Mouse (Mus musculus) kidney, postnatal 36 days (tissue): ENCODE data around the gene Odf2l.
A peak's percentile ranks its signal among the peaks of the same experiment; 100 is the strongest.

ENCODE experiments used
- DNase-seq, 2 experiments: peaks; one replicate each; pipeline ENCODE4 v3.0.0; 2021 to 2022; ENCODE audit warnings: mixed read lengths in 2 of 2

Gene Odf2l

DNA sequence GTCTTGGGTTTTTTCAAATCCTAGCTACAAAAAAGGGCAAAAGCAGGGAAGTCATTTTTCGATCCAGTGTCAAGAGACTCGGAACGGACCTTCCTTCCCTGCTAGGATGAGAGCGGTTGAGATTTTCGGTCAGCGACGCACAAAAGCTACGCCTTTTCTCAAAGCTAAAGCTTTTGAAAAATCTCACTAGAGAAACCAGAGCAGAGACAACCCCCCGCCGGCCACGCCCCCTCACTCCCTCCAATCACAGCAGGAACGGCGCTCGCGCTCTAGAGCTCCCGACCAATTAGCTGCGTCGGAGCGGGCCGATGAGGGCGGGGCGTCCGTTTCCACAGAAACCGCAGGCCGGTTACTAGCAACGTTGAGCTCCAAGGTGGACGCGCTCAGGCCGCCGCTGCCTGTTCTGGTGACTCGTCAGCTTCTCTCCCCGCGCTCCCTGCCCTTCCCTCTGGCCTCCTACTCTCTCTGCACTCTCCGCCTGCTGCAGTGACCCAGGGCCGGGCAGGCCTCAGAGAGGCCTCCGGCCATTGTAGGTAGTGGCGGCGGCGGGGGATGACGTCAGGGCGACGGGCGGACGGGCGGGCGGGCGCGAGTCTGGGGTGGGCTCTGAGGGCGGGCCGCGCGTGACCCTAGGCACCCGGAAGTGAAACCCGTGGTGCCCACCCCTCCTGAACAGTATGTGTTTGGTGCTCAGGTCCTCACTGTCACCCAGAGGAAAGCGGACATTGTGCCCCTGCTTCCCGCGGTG lies at the start of gene Odf2l:
Odf2l (plus strand) TSS at position 335 of the 748 bp plus-strand sequence.
- peak; percentile 98 to 99 for DNase-seq

DNA sequence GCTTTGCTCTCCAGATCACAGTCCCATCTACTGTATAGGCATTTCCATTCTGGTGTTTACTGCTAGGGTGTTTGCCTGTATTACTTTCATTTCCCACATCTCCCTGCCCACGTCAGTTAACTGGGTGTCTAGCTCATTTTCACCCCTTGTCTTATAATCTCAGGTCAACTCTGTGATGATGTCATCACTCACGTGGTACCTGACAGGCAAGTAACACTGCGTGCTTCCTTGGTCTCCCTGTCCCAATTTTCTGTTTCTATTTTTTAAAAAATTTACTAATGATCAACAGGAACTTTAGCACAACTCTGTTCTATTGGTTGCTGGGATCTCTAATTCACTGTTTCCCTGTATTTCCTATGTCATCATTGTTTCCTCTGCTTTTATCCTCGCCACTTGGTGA lies 49.4 kb upstream of the Odf2l start:
- no peak for DNase-seq

DNA sequence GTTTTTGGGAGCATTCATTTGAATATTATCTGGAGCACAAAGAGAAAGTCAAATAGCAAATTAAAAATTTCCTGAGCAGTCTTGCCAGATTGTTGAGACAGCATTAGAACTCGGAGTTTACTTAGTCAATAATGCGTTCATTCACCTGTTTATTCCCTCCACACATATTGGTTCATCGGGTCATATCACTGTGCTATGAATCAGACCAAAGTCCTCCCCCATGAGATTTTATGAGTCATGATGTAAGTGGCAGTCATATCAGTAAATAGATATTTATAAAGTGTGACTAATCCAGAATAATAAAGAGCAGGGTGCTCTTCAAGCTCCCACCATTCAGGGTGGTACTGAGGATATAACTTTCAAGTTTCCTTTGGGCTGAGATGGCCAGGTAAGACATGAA lies 46.0 kb upstream of the Odf2l start:
- DNase-seq, result no peak

DNA sequence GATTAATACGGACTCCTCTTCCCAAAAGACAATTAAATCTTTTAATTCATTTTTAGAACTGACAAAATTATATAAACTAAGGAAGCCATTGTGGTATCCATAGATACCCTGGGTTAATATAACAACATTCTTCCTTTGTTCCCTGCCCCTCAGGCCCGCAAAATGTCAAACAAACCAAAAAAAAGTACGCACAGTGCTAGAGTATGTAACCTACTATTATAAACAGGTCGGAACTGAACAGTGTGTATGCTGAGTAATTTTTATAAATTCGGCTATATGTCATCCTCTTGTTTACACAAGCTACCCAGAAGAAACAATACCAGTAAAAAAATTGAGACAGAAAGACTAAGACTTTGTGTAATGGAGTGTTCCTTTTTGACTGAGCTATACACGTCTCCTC lies 40.0 kb upstream of the Odf2l start:
- DNase-seq, result no peak

DNA sequence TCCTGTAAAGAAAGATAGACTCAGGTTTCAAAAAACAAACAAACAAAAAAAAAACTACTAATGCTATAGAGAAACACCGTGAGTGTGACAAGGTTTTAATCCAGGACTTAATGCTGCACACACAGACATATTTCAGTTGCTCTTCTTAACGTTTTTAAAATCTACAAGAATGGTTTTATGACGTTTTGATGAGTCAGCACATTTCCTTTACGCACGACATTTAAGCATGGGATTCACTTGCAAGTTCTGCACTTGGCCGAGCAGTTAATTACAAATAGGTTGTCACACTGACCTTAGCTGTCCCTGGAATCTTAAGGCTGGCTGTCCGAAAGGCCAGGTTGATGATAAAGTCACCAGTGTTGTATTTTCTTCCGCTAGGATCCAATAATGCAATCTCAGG lies 37.5 kb upstream of the Odf2l start:
- no peak for DNase-seq

DNA sequence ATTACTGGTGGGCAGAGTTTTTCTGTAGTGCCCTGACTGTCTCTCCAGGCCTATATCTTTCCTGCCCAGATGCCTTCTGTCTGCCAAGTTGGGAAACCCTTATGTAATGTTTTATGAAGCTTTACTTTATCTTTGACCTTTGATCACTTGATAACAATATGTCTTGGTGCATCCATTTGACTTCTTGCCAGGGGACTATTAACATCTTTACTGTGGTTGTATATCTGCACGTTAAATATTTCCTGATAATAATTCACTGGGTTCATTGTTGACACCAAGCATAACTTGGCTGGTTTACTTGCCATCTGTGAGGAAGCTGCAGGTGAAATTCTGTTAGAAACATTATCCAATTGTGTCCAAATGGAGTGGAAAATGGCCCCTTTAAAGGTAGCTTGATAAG lies 35.3 kb upstream of the Odf2l start:
- no peak for DNase-seq

DNA sequence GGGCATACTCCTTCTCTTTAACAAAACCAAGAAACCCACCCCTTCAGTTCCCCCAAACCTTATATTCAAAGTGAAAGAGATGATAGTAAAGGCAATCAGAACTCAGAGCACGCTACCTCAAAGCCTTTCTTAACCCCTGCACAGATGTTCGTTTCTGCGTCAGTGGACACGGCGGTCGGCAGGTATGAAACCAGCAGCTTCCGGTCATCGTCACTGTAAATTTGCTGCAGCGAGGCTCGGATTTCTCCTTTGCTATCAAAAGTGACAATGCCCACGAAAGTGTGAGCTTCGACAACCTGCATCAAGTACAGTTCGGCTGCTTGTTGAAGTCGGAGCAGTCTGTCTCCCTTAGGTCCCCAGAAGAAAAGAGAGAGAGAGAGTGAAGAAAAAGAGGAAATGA lies 32.2 kb upstream of the Odf2l start:
- no peak for DNase-seq

DNA sequence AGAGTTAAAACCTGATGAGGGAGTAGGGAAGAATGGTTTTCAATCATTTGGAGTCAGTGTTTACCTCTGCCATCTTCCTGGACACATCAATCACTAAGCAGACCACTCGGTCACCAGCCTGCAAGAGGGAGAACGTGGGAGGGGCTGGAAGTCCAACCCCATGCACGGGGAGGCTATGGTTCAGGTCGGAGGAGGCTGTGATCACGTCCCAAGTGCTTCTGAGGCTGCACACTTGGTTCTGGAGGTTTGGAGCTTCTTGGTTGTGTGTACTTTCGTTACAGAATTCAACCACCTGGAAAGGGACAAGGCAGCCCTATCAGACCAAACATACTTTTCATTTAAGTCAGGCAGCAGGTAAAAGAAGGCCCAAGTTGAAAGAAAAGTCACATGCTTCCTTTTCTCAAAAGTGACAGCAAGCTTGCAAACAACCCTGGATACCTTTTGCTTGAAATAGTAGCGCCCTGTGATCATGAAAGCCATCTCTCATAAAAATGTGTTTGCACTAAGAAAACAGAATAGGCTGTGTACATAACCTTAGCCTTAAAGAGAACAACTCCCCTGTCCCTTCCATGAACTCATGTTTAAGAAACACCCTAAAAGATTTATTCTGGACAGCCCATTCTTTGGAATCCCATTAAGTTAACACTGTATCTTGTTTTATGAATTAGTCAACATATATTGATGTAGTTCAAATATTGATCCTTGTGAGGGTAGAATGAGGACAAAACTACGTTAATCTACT lies 30.4 kb upstream of the Odf2l start:
- DNase-seq, result no peak

DNA sequence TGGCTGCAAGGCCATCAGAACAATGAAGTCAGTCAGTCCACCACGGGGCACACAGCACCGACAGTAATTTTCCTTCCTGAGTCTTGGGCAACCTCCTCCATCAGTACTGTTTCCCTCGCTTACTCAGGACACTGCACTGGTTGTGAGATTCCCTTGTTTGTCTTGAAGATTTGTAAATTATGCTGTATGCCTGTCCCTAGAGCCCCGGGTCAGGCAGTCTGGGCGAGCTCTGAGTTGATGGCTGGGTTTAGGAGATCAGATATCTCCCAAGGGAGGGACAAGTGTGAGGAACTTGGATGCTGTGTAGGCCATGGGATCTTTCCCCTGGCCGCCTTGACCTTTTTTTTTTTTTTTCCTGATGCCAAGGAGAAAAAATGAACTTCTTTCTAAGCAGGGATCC lies 19.1 kb upstream of the Odf2l start, which contains the start of gene Clca2:
Clca2 (minus strand) TSS at position 153 of the 400 bp plus-strand sequence.
- no peak for DNase-seq

DNA sequence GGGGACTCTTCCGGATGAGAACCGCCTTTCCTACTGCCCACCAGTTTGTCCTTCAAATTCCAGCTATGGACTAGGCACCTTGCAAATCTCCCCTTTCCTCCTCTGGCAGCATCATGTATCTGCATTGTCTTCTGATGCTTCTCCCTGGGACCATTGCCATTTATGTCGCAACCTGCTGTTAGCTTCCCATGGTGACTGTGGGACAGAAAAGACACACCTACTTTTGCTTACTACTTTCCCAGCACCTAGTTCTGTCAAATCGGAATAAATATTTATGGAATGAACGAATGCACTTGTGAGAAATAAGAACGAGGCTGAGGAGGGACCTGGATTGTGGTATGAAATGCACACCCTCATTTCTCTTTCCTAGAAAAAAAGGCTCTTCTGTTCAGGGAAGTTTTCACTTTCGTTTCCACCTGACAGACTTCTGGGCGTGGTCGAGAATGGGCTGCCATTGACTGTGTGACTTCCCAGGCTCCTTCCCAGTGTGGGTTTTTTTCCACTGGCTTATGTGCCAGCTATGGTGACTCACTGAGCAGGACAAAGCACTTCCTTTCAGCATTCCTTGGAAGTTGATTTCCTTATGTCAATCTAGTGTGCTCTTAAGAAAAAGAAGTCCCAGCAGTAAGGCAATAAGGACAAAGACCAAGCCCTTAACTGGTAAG lies 16.4 kb upstream of the Odf2l start:
- DNase-seq, result peak; percentile 71 to 80

DNA sequence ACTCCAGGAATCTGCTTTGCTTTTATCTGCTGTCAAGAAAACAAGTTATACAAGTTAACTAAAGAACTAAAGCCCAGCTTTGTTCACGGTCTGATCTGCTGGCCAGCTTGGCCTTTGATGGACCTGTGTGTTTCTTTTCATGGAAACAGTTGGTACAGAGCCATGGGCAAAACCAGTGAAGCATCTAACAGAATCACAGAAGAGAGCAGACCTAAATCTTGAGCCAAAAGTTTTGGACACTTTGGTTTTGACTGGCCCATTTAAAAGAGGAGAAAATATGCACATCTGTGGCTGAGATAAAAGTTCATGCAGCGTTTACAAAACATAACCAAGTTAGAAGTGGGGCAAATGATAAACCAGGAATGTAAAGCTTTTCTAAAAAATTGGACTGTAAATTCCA lies 15.1 kb upstream of the Odf2l start:
- peak in 1 of 2 experiments; percentile 23 for DNase-seq

DNA sequence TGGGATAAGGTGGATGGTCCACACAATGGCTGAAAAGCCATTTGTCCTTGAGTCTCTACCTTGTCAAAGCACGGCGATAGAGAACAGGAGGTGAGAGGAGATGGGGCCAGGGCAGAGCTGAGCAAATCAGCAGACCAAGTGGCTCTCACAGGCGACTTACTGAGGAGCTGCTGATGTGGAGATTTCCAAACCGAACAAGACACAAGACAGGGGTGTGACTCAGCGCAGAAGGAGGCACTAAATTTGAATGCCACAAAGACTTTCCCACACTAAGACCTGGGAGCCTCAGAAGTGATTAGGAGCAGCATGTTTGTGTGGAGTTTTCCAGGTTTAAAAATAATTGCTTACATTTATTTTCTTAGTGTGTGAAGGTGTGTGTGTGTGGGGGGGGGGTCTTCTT lies 14.6 kb upstream of the Odf2l start:
- no peak for DNase-seq

DNA sequence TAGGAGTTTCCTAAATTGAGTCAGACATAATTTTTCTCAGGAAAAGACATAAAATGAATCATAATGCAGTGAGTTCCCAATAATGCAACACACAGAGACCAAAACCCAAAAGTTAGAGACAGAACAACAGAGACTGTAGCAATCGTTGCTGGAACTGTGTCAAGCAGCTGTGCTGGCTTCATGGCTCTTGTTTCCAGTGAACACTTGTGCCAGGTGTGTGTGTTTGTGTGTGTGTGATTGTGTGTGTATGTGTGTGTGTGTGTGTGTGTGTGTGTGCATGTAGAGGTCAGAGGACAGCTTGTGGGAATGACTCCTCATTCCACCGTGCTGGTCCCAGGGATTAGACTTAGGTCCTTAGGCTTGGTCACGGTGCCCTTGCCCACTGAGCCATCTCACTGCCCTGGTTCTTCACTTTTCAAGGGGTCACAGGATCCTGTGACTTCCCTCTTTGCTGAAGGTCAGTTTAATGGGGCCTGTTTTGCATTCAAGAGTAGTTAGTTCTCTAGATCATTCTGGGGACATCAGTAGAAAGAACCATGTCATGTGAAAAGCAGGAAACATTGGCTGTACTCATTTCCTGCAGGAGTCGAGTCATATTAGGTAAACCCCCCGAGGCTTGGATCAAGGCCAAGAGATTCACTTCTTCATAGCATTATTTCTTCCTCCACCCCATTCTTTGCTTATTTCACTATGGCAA lies 13.2 kb upstream of the Odf2l start:
- DNase-seq, result peak; percentile 12 to 32

DNA sequence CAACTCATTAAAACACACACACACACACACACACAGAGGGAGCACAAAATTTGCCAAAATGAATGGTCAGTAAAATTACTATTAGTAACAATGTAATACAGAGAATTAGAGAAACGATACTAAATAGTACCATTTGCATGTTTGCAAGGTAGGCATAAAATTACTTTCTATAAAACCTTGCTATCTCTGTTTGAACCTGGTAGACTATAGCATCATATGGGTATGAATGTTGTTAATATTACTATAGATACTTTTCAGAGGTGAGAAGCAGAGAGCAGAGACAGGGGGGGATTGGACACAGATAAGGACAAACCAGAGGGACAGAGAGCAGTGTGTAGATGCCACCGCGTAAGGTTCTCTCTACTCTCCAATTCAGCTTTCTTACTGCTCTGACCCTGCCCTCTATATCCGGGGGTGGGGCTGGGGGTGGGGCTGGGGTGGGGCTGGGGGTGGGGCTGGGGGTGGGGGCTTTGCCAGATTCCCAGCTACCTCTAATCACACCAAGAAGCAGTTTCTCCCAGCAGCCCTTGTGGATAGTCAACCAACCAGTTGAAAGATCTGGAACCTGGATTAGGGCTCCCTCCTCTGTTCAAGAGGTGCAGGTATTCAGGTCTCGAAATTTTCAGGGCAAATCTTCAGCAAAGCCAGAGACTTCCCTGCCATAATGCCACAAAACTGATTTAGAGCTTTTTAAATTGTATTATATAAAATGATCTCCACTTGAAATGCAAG lies 12.4 kb upstream of the Odf2l start:
- DNase-seq, result no peak

DNA sequence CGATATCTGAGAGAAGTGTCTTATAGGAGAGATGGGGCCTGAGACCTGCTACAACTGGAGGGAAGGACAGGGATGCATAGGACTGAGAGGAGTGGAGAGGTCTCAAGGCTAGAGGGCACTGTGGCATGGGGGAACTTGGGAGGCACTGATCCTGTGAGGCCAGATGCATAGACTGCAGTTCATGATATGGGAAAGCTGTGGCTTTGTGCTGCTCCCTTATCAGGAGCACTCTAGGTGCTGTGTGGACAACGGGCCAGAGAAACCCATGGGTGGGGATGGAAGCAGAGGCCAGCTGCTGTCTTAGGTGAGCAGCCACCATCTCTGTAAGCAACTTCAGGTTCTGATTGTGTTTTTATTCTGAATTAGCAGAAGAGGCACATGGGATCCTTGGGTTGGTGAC lies 3.2 kb upstream of the Odf2l start:
- no peak for DNase-seq

DNA sequence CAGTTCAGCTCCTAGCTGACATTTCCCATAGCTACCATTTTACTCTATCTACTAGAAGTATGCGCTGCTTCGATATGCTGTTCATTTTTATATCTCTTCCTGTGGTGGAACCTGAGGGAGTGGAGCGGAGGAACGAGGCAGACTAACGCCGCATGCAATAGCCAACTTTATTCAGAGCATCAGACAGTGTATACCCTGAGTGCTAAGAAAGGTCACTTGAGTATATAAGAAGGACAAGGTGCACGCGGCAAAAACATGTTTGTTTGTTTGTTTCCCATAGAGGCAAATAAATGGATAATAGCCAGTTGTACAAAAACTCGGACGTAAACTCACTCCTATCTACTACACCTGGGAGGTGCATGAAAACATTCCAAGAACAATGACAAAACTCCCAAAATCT lies 751 bp upstream of the Odf2l start:
- DNase-seq, result no peak

DNA sequence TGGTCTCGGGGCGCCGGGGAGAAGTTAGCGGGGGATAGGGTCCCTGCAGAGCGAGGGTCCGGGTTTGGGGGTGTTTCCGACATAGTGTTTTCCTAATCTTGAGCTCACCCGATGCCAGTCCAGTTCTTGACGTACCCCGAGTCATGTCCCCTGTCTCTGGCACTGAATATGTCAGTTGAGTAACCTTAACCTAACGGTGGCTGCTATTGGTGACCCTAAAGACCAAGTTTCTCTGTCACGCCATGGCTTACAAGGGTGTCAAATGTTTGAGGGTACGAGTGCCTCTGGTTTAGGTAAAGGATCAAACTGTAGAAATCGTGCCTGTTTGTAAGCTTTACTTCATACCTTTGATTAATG lies 592 bp downstream of the Odf2l start:
- DNase-seq, result peak in 1 of 2 experiments; percentile 15

DNA sequence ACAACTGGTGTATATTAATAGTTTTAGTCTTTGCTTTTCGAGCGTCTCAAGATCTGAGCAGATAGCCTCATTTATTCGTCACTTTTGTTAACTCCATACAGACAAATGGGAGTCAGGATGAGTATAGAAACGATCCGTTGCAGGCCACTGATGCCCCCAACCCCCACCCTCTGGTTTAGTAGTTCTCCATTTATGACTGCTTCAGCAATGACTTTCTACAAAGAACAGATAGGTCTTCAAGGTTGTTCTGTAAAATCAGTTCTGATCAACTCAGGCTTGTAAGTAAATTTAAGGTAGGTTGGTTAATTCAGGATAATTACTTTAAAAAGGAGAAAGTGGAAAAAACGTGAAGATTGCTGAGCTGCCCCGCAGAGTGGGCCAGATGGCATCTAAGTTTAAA lies 1.0 kb downstream of the Odf2l start:
- DNase-seq, result no peak

DNA sequence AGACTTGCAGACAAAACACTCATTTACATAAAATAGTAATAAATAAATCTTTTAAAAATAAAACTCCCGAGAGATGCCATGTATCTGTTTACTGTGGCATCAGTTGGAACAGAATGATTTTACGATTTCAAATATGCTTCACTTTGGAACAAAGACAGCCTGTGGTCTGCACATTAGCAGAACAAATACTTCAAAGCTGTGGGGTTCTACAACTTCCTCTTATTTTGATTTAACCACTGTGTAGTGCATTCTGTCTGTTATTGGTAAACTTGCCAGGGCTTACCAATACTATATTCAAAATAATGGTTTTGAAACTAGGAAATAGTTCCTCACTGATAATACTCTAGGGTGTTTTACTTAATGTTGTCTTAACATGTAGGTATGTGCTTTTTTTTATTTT lies 8.2 kb downstream of the Odf2l start:
- no peak for DNase-seq

DNA sequence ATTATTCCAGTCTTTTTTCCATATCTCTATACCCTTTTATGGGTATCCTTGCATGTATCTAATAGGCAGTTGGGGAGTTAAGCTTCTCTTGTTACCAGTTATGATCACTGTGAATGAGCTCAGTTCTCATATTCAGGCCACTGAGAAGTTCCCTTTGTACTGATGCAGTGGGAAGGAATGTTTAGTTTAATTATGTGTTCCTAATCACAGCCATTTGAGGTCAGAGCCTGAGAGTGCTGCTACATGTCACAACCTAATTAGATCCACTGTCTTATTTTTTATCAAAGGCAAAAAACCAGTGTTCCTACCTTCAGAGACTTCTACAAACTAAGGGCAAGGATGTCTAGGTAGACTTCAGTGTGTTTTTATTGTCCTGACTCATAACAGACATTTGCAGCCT lies 11.0 kb downstream of the Odf2l start:
- no peak for DNase-seq

DNA sequence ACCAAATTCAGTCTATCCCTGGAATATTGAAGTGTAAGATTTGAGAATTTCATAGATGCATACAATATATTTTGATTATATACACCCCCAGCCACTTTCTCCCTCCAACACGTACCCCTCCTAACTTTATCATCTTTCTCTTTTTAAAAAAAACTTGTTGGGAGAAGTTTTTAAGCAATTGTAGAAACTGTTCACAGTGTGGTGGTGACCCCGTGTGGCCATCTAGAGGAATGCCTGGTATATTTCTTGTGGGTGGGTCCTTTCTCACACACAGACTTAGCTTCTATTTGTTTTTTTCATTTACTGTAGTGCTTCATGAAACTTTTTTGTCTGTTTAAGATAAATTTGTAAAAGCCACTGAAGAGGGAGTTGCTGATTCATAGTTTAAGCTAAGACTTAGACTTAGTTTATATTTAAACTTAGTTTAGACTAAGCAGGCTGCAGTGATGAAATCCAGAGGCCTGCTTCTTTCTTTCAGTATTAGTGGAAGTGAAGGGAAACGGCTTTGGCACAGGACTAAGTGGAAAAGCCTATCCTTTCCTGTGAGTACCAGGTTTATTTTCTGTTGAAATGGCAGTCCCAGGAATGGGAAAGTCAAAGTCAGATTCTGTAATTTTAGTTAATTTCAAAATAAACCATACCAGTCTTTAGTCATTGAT lies 13.0 kb downstream of the Odf2l start:
- DNase-seq, result peak; percentile 21 to 74

DNA sequence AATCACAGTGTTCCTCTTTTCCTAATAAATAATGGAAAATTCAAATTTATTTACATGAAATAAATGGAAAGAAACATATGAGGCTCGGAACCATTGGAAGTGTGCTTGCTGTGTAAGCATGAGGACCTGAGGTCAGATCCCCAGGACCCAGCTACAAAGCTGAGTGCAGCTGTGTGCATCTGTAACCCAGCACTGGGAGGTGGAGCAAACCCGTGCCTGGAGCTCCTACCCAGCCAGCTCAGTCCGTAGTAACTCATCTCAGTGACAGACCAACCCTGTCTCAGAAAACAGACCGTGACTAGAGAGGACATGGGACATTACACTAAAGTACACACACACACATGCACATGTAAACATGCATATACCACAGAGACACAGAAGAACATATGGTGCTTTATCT lies 21.8 kb downstream of the Odf2l start:
- DNase-seq, result no peak
